Mouse (Mus musculus) C2C12 (cell line): ENCODE measurements at regions not wholly inside any gene's neighbourhood (a gene's known extent, or its start where the extent isn't known, plus 50 kb on each side); places are given as distances from the start of the nearest gene placed in this dataset.

ENCODE experiments used
- CEBPB ChIP-seq: IDR thresholded peaks from one replicate; pipeline ENCODE4 v1.6.1; 2011; ENCODE audit warnings: low read depth, mild to moderate bottlenecking, control low read depth, moderate library complexity
- CTCF ChIP-seq: IDR thresholded peaks from one replicate; pipeline ENCODE4 v1.5.1; 2011; ENCODE audit not compliant: control insufficient read depth, insufficient read depth, insufficient read length
- FOSL1 ChIP-seq: IDR thresholded peaks from one replicate; pipeline ENCODE4 v1.8.0; 2011; ENCODE audit warnings: mild to moderate bottlenecking, low read length; ENCODE audit not compliant: poor library complexity, insufficient read depth, severe bottlenecking
- MAX ChIP-seq: IDR thresholded peaks from one replicate; pipeline ENCODE4 v1.6.1; 2011; ENCODE audit warnings: mild to moderate bottlenecking, control low read depth
- MYOD1 ChIP-seq: IDR thresholded peaks from one replicate; pipeline ENCODE4 v1.6.1; 2011; ENCODE audit warnings: low read depth; ENCODE audit not compliant: control insufficient read depth, insufficient read length
- MYOG ChIP-seq: IDR thresholded peaks from one replicate; pipeline ENCODE4 v1.6.1; 2011; ENCODE audit not compliant: control insufficient read depth, insufficient read length; ENCODE audit errors: extremely low read depth
- USF1 ChIP-seq: IDR thresholded peaks from one replicate; pipeline ENCODE4 v1.6.1; 2011; ENCODE audit warnings: low read depth, mild to moderate bottlenecking, control low read depth, moderate library complexity

- no peak for TF ChIP-seq CTCF
- no peak for TF ChIP-seq MAX
- no peak for TF ChIP-seq USF1
- TF ChIP-seq MYOD1 = no peak
- no peak for TF ChIP-seq FOSL1
- TF ChIP-seq CEBPB = peak; percentile 57
- no peak for TF ChIP-seq MYOG
Measured at GRCm38 (mm10) chr17:16344061-16344460, 513.2 kb upstream of the Rgmb start.
